Mouse (Mus musculus): Measurements from ENCODE around the gene Tmem28. TPM values are rescaled to one million over a fixed set of nuclear protein-coding genes. Genes with fewer than 3 reads are reported as not detected.
A peak's percentile ranks its signal among the peaks of the same experiment; 100 is the strongest.

The Tmem28 gene
- polyA plus RNA-seq (2016; fragmentation: Nextera tagmentation; extraction: Ambion mirVana), result not detected in 2 replicates

DNA sequence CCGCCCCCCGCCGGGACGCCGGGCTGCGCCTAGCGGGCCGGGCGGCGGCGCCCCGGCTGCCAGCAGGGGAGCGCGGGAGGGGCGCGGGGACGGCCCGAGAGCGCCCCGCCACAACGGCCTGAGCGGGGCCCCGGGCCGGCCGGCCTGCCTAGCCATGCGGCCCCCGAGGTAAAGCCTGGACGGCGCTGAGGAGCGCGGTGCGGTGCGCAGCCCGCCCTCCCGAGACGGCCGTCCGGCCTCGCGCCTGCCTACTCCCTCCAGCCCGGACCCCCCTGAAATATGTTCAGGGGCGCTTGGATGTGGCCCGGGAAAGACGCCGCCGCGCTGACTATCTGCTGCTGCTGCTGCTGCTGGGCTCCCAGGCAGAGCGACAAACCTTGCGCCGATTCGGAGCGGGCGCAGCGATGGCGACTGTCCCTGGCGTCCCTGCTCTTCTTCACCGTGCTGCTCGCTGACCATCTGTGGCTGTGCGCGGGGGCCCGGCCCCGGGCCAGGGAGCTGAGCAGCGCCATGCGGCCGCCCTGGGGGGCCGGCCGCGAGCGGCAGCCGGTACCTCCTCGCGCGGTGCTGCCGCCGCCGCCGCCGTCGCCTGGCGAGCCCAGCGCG lies at the start of gene Tmem28:
TSS of gene Tmem28 (plus strand) at position 232 of the 606 bp plus-strand sequence.
- Histone ChIP-seq H3K9ac (no peak within 1 kb of the TSS), H3K36me3 (no peaks in the 10 kb centered on the region), H3K9me3 (replicated peaks) (0 out of 2 replicates have a peak, but pooled peaks cover 10% of the 10 kb centered on the region), H3K4me3 (peak within 1 kb of the TSS; percentile 56), H3K27me3 (replicated peaks) (peaks cover 86% of the 10 kb centered on the region), H3K27ac (ENCODE audit: poor library complexity, severe bottlenecking) (no peak within 1 kb of the TSS), H3K4me1 (replicated peaks) (no peaks in the 10 kb centered on the region), H3K4me2 (peak within 1 kb of the TSS; percentile 79)
- no peak for ATAC-seq (ENCODE audit: insufficient number of reproducible peaks, low FRiP score)
- WGBS, result 34% methylated on average over 53 of the region's 82 CpGs

DNA sequence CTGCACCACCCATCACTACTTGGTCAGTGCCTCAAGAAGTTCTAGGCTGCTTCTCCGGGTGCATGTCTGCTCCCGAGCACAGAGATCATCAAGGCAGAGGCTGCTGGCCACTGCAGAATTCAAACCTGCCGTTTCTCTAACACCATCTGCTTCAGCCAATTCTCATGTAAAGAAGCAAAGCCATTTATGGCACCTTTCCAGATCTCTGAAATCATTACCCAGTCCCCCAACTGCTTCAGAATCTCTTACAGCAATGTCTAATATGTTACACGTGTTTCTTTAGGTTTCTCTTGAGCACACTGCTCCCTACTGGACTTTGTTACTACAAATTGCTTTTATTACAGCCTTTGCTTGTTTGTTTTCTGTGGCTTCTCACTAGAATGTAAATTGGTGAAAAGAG lies 40.5 kb upstream of the Tmem28 start:
- H3K27ac ChIP-seq (ENCODE audit: poor library complexity, severe bottlenecking), result no peak overlapping the region
- 53% methylated on average over 4 of the region's 4 CpGs for WGBS
- H3K27me3 ChIP-seq (replicated peaks), result no peaks in the 10 kb centered on the region
- ATAC-seq (ENCODE audit: insufficient number of reproducible peaks, low FRiP score), result no peak
- no peak overlapping the region for H3K9ac ChIP-seq
- H3K36me3 ChIP-seq, result no peaks in the 10 kb centered on the region
- no peak overlapping the region for H3K4me3 ChIP-seq
- H3K9me3 ChIP-seq (replicated peaks), result no peaks in the 10 kb centered on the region
- H3K4me2 ChIP-seq, result no peak overlapping the region
- H3K4me1 ChIP-seq (replicated peaks), result no peaks in the 10 kb centered on the region

DNA sequence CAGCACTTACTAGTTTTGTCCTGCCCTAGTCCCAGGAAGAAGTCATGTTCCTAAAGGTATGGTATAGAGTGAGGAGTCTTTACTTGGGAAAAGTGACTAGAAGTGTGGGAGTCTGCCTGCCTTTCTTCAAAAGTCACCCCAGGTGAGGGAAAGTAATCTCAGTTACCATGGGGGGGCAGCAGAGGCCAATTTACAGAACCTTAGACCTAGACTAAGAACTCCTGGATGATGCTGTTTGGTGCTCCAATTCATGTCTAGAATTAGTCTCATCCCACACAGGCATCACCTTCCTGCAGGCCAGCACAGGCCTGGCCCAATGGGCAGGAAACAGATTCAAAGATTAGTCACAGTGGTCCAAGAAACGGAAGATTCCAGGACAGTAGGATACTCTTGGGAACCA lies 12.4 kb upstream of the Tmem28 start:
- ATAC-seq (ENCODE audit: insufficient number of reproducible peaks, low FRiP score), result no peak
- Histone ChIP-seq H3K4me1 (replicated peaks) (no peaks in the 10 kb centered on the region), H3K4me3 (no peak overlapping the region), H3K36me3 (no peaks in the 10 kb centered on the region), H3K27me3 (replicated peaks) (no peaks in the 10 kb centered on the region), H3K9ac (no peak overlapping the region), H3K4me2 (no peak overlapping the region), H3K9me3 (replicated peaks) (no peaks in the 10 kb centered on the region), H3K27ac (ENCODE audit: poor library complexity, severe bottlenecking) (no peak overlapping the region)
- WGBS, result 20% methylated on average over 1 of the region's 1 CpGs

DNA sequence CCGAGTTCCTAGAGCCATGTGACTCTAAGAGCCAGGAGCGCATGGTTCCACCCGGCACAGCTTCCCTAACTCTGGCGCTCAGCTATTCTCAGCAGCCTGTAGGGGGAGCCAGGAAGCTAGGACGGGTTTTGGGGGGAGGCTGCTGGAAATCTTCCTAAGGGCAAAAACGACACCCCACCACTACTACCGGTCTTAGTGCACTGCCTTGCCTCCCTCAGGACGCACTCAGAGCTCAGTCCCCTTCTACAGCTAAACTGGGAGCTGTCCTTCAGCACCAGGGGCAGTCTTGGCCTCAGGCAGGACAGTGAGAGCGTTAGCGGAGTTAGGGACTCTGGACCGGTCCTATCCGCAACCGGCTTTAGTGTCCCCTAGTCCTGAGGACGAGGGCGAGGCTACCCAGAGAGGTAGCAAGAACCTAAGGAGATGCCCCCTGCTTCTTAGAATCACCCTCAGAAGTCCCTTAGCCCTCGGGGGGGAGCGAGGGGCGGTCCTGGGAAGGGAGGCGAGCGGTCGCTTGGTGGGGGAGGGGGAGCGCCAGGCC lies 1.4 kb upstream of the Tmem28 start:
- peak; percentile 66 for ATAC-seq (ENCODE audit: insufficient number of reproducible peaks, low FRiP score)
- 15% methylated on average over 22 of the region's 22 CpGs for WGBS

DNA sequence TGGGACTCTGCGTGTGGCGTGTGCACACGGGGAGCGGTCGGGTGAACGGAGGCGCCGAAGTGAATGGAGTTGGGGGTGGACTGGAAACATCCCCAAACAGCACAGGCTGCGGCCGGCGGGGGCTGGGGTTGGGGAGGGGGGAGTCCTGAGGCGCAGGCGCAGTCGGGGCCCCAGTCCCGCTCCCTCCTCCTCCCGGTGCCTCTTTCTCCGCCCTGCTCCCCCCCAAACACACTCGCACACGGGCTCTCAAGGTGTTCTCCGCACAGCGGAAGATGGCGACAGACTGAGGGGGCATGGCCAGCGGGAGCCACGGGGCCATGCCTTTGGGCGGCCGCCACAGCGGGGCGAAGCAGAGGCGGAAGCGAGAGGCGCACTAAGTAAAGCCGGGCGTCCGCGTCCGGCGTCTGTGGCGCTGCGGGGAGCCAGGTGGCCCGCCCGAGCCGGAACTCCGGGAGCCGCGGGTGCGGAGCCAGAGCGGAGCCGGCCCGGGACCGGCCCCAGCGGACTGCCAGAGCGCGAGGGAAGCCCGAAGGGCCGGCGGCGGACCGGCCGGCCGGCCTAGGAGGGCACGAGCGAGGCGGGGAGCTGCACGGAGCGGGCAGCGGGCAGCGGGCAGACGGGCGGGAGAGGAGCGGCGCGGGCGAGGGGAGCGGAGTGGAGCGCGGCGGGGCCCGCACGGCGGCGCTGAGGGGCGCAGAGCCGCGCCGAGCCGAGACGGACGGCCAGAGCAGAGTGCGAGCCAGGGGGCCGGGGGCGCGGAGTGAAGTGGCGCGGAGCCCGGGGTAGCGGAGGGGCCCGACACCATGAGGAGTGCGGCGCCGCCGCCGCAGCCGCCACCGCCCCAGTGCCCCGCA lies 658 bp upstream of the Tmem28 start:
- H3K27me3 ChIP-seq (replicated peaks), result peaks cover 80% of the 10 kb centered on the region
- no peak overlapping the region for H3K9ac ChIP-seq
- no peaks in the 10 kb centered on the region for H3K36me3 ChIP-seq
- peak overlapping the region; percentile 56 for H3K4me3 ChIP-seq
- no peak overlapping the region for H3K27ac ChIP-seq (ENCODE audit: poor library complexity, severe bottlenecking)
- WGBS, result 28% methylated on average over 66 of the region's 105 CpGs
- 0 out of 2 replicates have a peak, but pooled peaks have one; percentile 22 for ATAC-seq (ENCODE audit: insufficient number of reproducible peaks, low FRiP score)
- H3K9me3 ChIP-seq (replicated peaks), result 0 out of 2 replicates have a peak, but pooled peaks cover 10% of the 10 kb centered on the region
- H3K4me2 ChIP-seq, result peak overlapping the region; percentile 79
- no peaks in the 10 kb centered on the region for H3K4me1 ChIP-seq (replicated peaks)

More for the DNA sequence above, 1.4 kb upstream of the Tmem28 start:
- H3K4me3 ChIP-seq, result peak overlapping the region; percentile 56
- peaks cover 73% of the 10 kb centered on the region for H3K27me3 ChIP-seq (replicated peaks)
- peak overlapping the region; percentile 79 for H3K4me2 ChIP-seq
- 0 out of 2 replicates have a peak, but pooled peaks cover 10% of the 10 kb centered on the region for H3K9me3 ChIP-seq (replicated peaks)
- no peak overlapping the region for H3K9ac ChIP-seq
- no peaks in the 10 kb centered on the region for H3K4me1 ChIP-seq (replicated peaks)
- H3K36me3 ChIP-seq, result no peaks in the 10 kb centered on the region
- H3K27ac ChIP-seq (ENCODE audit: poor library complexity, severe bottlenecking), result no peak overlapping the region

DNA sequence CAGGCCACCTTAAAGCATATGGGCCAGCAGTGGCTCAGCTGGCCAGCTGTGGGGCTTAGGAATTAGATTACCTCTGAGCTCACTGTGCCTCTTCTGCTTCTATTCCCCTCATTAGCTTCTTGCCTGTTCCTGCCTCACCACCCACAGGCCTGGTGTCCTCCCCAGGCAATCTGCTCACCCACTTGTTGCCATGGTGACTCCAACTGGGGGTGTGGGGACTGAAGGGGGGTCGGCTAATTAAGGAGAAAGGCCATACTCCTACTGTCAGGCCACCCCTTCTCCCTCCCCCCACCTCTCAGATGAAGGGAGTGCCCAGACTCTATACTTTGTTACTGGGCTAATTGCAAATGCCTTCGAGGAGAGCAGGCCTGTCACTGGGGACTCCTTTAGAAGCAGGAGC lies 21.3 kb downstream of the Tmem28 start:
- Histone ChIP-seq H3K27ac (ENCODE audit: poor library complexity, severe bottlenecking) (no peak overlapping the region), H3K9me3 (replicated peaks) (no peaks in the 10 kb centered on the region), H3K4me1 (replicated peaks) (no peaks in the 10 kb centered on the region), H3K4me2 (no peak overlapping the region), H3K9ac (no peak overlapping the region), H3K4me3 (no peak overlapping the region), H3K36me3 (no peaks in the 10 kb centered on the region), H3K27me3 (replicated peaks) (peaks cover 24% of the 10 kb centered on the region; the same call in 1 of the 2 replicates)
- WGBS, result 19% methylated on average over 2 of the region's 2 CpGs
- no peak for ATAC-seq (ENCODE audit: insufficient number of reproducible peaks, low FRiP score)

DNA sequence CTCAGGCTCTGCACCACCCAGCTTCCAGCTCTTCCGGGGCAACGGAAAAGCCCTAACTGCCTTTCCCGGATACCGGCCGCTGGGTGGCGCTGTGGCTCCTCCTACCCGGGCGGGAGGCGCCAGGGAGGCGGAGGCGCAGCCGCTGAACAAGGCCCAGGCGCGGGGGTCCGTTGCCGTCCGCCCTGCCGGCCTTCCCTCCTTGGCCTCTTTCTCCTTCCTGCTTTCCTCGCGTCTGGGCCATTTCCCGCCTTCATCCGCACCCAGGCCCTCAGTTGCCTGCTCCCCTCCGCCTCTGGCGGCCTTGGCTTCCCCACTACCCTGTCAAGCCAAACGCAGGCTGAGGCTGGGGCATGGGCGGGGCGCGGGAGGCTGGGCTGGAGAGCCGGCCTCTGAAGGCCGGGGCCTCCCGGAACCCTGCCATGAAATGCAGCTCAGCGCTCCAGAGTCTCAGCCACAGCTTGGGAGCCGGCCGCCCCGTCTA lies 32.5 kb downstream of the Tmem28 start:
- peak overlapping the region; percentile 66 for H3K4me2 ChIP-seq
- H3K4me3 ChIP-seq, result peak overlapping the region; percentile 42
- H3K27me3 ChIP-seq (replicated peaks), result peaks cover 22% of the 10 kb centered on the region
- peak overlapping the region; percentile 66; the same call in 1 of the 2 replicates for H3K9ac ChIP-seq
- no peaks in the 10 kb centered on the region for H3K9me3 ChIP-seq (replicated peaks)
- WGBS, result 8% methylated on average over 35 of the region's 35 CpGs
- H3K4me1 ChIP-seq (replicated peaks), result no peaks in the 10 kb centered on the region
- H3K36me3 ChIP-seq, result no peaks in the 10 kb centered on the region
- peak; percentile 74 for ATAC-seq (ENCODE audit: insufficient number of reproducible peaks, low FRiP score)
- 0 out of 2 replicates have a peak overlapping the region, but pooled peaks have one; percentile 15 for H3K27ac ChIP-seq (ENCODE audit: poor library complexity, severe bottlenecking)

DNA sequence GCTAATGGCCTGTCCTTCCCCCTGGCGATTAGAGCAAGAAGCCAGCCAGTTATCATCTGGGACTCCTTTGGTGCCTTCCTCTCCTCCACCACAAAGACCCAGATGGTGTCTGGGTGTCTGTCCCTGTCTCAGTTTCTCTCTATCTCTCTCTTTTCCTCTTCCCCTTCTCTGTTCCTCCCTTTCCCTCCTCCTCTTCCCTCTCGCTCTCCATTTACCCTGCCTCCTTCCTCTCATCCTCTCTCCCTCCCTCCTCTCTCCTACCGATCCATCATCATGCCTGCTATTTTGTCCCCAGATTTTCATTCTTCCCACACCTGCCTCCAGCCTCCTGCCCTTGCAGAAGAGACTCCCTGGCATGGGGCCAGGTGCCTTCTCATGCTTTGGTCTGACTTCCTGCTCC lies 33.0 kb downstream of the Tmem28 start:
- 53% methylated on average over 3 of the region's 3 CpGs for WGBS
- Histone ChIP-seq H3K9me3 (replicated peaks) (no peaks in the 10 kb centered on the region), H3K4me2 (peak overlapping the region; percentile 66), H3K27ac (ENCODE audit: poor library complexity, severe bottlenecking) (no peak overlapping the region), H3K9ac (no peak overlapping the region), H3K27me3 (replicated peaks) (peaks cover 19% of the 10 kb centered on the region; the same call in 1 of the 2 replicates), H3K36me3 (no peaks in the 10 kb centered on the region), H3K4me1 (replicated peaks) (no peaks in the 10 kb centered on the region), H3K4me3 (peak overlapping the region; percentile 42)
- ATAC-seq (ENCODE audit: insufficient number of reproducible peaks, low FRiP score), result no peak

DNA sequence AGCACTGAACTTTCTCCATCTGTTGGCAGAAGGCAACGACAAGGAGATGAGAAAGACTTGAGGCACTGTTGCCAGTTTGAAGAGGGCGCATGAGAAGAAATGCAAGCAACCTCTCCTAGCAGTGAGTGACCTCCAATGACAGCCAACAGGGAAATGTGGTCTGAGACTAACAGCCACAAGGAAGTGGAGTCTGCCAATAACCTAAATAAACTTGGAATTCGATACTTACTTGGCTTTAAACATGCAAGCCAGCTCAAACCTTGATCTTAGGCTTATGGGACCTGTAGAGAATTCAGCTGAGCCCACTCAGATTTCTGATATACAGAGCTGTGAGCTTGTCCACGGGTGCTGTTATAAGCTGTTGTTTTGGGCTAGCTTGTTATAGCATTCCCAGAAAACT lies 51.4 kb downstream of the Tmem28 start:
- H3K4me1 ChIP-seq (replicated peaks), result peaks cover 12% of the 10 kb centered on the region
- no peaks in the 10 kb centered on the region for H3K9me3 ChIP-seq (replicated peaks)
- no peaks in the 10 kb centered on the region for H3K36me3 ChIP-seq
- H3K4me2 ChIP-seq, result no peak overlapping the region
- WGBS, result 68% methylated on average over 4 of the region's 4 CpGs
- no peak overlapping the region for H3K9ac ChIP-seq
- H3K27ac ChIP-seq (ENCODE audit: poor library complexity, severe bottlenecking), result peak overlapping the region; percentile 60; the same call in 1 of the 2 replicates
- no peaks in the 10 kb centered on the region for H3K27me3 ChIP-seq (replicated peaks)
- no peak for ATAC-seq (ENCODE audit: insufficient number of reproducible peaks, low FRiP score)
- H3K4me3 ChIP-seq, result no peak overlapping the region

DNA sequence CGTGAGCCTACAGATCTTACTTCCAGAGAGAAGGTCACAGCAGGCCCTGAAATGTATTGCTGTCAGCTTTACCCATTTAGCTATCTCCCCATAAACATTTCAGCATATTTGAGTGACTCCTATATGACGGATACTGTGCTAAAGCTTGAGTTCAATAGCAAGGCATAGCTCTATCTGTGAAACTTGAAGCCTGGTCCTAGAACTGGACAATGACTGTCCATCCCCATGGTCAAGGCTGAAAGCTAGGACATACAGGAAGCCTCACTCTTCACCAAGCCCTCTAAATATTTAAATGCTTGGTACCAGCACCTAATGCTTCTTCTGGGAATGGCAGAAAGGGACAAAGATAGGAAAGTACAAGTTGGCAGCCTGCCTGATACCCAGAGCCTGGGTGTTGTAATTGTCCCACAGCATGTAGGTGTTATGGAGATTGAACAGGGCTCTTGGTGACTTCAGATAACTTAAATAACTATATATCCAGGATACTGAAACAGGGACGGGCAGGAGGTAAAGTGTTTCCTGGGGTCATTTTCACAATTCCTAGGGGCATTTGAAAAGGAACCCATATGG lies 51.9 kb downstream of the Tmem28 start:
- Histone ChIP-seq H3K9me3 (replicated peaks) (no peaks in the 10 kb centered on the region), H3K36me3 (no peaks in the 10 kb centered on the region), H3K27ac (ENCODE audit: poor library complexity, severe bottlenecking) (peak overlapping the region; percentile 67), H3K4me1 (replicated peaks) (peaks cover 12% of the 10 kb centered on the region), H3K4me2 (no peak overlapping the region), H3K4me3 (no peak overlapping the region), H3K9ac (no peak overlapping the region), H3K27me3 (replicated peaks) (no peaks in the 10 kb centered on the region)
- 49% methylated on average over 3 of the region's 3 CpGs for WGBS
- ATAC-seq (ENCODE audit: insufficient number of reproducible peaks, low FRiP score), result peak; percentile 18; the same call in 1 of the 2 replicates
